Mouse (Mus musculus) adipose tissue, adult 10 weeks (tissue): ENCODE data around the gene Olfr652. TPM values are rescaled to one million over a fixed set of nuclear protein-coding genes. Genes with fewer than 3 reads are reported as not detected.

Experiments
- polyA plus RNA-seq: library from polyadenylated mRNA; stranded (reverse); fragments of 350-450 nt; fragmentation: Illumina TruSeq; extraction: RNeasy Lipid Tissue Mini Kit (QIAGEN cat#74804); gene quantifications from one replicate; pipeline ENCODE4 v1.2.3, GENCODE M21; 2014; ENCODE audit warnings: low read depth, low replicate concordance

Olfr652 gene
- not detected for polyA plus RNA-seq

DNA sequence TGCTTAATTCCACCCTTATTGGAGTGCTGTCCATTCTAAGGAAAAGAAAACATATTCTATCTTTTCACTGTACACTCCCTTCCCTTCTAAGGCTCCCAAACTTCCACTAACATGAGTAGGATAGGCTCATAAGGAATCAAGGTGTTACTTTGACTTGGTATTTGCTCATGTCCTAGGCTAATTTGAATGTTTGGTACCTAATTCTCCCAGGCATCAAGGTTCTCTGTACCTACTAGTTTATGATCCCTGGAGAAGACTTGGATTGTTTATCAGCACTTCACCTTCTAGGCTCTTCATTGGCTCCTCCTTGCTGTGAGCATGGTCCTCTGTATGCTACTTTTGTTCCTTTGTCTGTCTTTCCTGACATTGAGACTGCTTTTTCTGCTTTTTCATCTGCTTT, at the start of gene Olfr652:
TSS of gene Olfr652 (plus strand) at position 301 of the 400 bp plus-strand sequence.

DNA sequence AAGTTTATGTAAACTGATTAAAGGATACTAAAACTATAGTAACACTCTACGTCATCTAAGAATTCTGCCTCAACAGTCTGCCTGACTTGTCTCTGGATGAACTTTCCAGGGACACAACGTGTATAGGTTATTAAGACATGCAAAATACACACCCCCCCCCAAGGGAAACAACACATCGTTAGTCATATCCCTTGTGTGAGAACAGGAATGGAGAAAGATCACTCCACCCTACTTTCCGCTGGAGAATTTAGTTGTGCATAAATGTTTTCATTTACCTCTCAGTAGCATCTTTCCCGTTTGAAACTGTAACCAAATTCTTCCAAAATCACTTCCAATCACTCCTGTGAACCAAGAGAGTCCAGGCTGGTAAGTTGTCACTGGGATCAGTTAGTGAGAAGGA, 10.9 kb upstream of the Olfr652 start, which contains the start of gene Olfr651:
TSS of gene Olfr651 (plus strand) at position 301 of the 400 bp plus-strand sequence.

GRCm38 (mm10) chr7:104577014-104577413, 16.3 kb downstream of the Olfr652 start, which contains the start of gene Olfr653:
Olfr653 (plus strand) TSS chr7:104577314.

DNA sequence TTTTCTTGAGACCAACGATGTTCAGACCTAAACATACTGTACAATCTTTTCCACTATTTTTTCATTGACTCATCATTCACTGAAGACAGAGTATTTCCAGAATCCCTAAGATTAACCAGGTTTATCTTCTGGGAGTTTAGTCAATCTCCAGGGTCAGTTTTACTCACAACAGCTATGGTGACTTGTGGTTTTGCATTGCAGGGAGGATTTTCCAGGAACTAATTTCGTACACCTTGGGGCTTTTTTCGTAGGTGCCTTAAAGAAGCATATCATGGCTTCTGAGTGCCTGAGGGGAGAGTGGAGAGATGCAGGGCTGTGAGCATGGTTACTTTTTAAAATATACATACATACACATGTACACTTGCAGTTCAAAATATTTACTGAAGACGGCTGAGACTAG, 26.0 kb downstream of the Olfr652 start, which contains the start of gene Olfr654:
TSS of gene Olfr654 (plus strand) at position 301 of the 400 bp plus-strand sequence.

DNA sequence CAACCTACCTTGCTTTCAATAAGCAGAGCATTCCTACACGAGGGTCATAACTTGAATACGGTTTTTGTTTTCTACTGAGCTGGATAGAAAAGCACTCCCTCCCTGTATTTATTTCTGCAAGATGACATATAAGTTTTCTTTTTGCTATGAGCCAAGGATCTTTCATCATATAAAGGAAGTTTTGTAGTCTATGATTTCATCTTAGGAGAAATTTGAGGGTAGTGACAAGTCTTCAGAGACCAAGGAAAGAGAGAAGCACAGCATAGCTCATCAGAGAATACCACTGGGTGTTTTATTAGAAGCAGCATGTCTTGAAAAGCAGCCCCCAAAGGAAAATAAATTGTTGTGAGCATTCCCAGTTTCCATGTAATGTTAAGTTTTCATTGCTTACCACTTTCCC, 41.0 kb downstream of the Olfr652 start, which contains the start of gene Olfr655:
TSS of gene Olfr655 (minus strand) at position 101 of the 400 bp plus-strand sequence.

GRCm38 (mm10) chr7:104613655-104614054, 53.0 kb downstream of the Olfr652 start, which contains the start of gene Olfr656:
Olfr656 (plus strand) TSS chr7:104613955.

Other genes starting within 250 kb of the Olfr652 start
- 24.9 TPM for gene Trim12a, start 245.4 kb upstream of the Olfr652 start, polyA plus RNA-seq
- gene Trim34b, start 231.4 kb upstream of the Olfr652 start, polyA plus RNA-seq: 0.42 TPM
- 13.4 TPM for gene Trim12c, start 207.5 kb upstream of the Olfr652 start, polyA plus RNA-seq
- gene Trim30b, start 191.0 kb upstream of the Olfr652 start, polyA plus RNA-seq: 0.25 TPM
- 0.47 TPM for gene Trim30c, start 160.1 kb upstream of the Olfr652 start, polyA plus RNA-seq
- gene Trim30a, start 95.7 kb upstream of the Olfr652 start, polyA plus RNA-seq: 9.6 TPM
- gene Trim30d, start 53.1 kb upstream of the Olfr652 start, polyA plus RNA-seq: 6.3 TPM
- not detected for gene Olfr651, start 10.8 kb upstream of the Olfr652 start, polyA plus RNA-seq
- gene Olfr653, start 16.4 kb downstream of the Olfr652 start, polyA plus RNA-seq: not detected
- not detected for gene Olfr654, start 26.1 kb downstream of the Olfr652 start, polyA plus RNA-seq
- gene Olfr655, start 40.9 kb downstream of the Olfr652 start, polyA plus RNA-seq: not detected
- not detected for gene Olfr656, start 53.1 kb downstream of the Olfr652 start, polyA plus RNA-seq
- gene Olfr657, start 63.9 kb downstream of the Olfr652 start, polyA plus RNA-seq: not detected
- gene Olfr658, start 86.4 kb downstream of the Olfr652 start, polyA plus RNA-seq: not detected
- gene Olfr659, start 105.9 kb downstream of the Olfr652 start, polyA plus RNA-seq: not detected
- gene Olfr661, start 125.6 kb downstream of the Olfr652 start, polyA plus RNA-seq: not detected
- not detected for gene Usp17le, start 216.6 kb downstream of the Olfr652 start, polyA plus RNA-seq